Mouse (Mus musculus) midbrain, embryonic 16.5 days (tissue): ENCODE measurements at regions not wholly inside any gene's neighbourhood (a gene's known extent, or its start where the extent isn't known, plus 50 kb on each side); places are given as distances from the start of the nearest gene placed in this dataset.
"Not testable (repeated sequence)": the region's sequence is repeated elsewhere in the genome, so short reads cannot be mapped to it uniquely, and the experiment has no call there.

Experiments
- ATAC-seq: fragments of 200-750 bp; cut with Nextera tagmentation; 2 replicates; pipeline ENCODE4 v1.8.0; 2017; ENCODE audit warnings: moderate TSS enrichment
- H3K27ac ChIP-seq: fragments of 300-500 bp; sonication (generic); 2 replicates; pipeline ENCODE4 v1.5.1; 2014; ENCODE audit warnings: mild to moderate bottlenecking, low read length, mixed read lengths
- H3K27me3 ChIP-seq: fragments of 300-500 bp; sonication (generic); 2 replicates; pipeline ENCODE4 v1.6.1; 2014; ENCODE audit warnings: low read depth, low read length, mixed read lengths; ENCODE audit not compliant: control insufficient read depth, insufficient read depth
- H3K36me3 ChIP-seq: fragments of 300-500 bp; sonication (generic); 2 replicates; pipeline ENCODE4 v1.6.1; 2014; ENCODE audit warnings: mild to moderate bottlenecking, low read length, moderate library complexity, mixed read lengths; ENCODE audit not compliant: control insufficient read depth, insufficient read depth
- H3K4me1 ChIP-seq: fragments of 300-500 bp; sonication (generic); 2 replicates; pipeline ENCODE4 v1.6.1; 2014; ENCODE audit warnings: mild to moderate bottlenecking, low read length, mixed read lengths; ENCODE audit not compliant: control insufficient read depth, insufficient read depth
- H3K4me2 ChIP-seq: fragments of 300-500 bp; sonication (generic); 2 replicates; pipeline ENCODE4 v1.6.1; 2014; ENCODE audit warnings: mild to moderate bottlenecking, low read length, mixed read lengths
- H3K4me3 ChIP-seq: fragments of 300-500 bp; sonication (generic); 2 replicates; pipeline ENCODE4 v1.5.1; 2014; ENCODE audit warnings: low read depth, mild to moderate bottlenecking, low read length, moderate library complexity, mixed read lengths
- H3K9ac ChIP-seq: fragments of 300-500 bp; sonication (generic); 2 replicates; pipeline ENCODE4 v1.6.1; 2014; ENCODE audit warnings: low read depth, low read length, mixed read lengths
- H3K9me3 ChIP-seq: fragments of 300-500 bp; sonication (generic); replicated peaks from 2 replicates; pipeline ENCODE4 v1.6.1; 2014; ENCODE audit warnings: mild to moderate bottlenecking, low read length, mixed read lengths; ENCODE audit not compliant: control insufficient read depth, poor library complexity, severe bottlenecking
- WGBS: fragments of 180-500 bp; shearing (Covaris S2); extraction: QIAGEN DNeasy Blood & Tissue Kit; methylation state at CpG from one replicate; pipeline ENCODE4 v1.1.7; 2014; 5-methylcytosine and 5-hydroxymethylcytosine counted together

GRCm38 (mm10) chr9:115438234-115438633, 128.0 kb upstream of the Stt3b start:
- not testable (repeated sequence) for H3K4me1 ChIP-seq, H3K27me3 ChIP-seq, H3K9ac ChIP-seq, H3K4me2 ChIP-seq, H3K36me3 ChIP-seq, H3K27ac ChIP-seq, ATAC-seq, H3K4me3 ChIP-seq, H3K9me3 ChIP-seq
- 97% methylated on average over 20 of the region's 22 CpGs for WGBS

GRCm38 (mm10) chr9:115446681-115447080, 136.5 kb upstream of the Stt3b start:
- Histone ChIP-seq H3K9ac (no peak overlapping the region), H3K4me2 (no peak overlapping the region), H3K27me3 (no peaks in the 10 kb centered on the region), H3K36me3 (no peaks in the 10 kb centered on the region), H3K4me3 (no peak overlapping the region), H3K27ac (no peak overlapping the region), H3K9me3 (no peaks in the 10 kb centered on the region), H3K4me1 (no peaks in the 10 kb centered on the region)
- 80% methylated on average over 11 of the region's 11 CpGs for WGBS
- no peak for ATAC-seq

- Histone ChIP-seq H3K4me1 (no peaks in the 10 kb centered on the region), H3K9ac (no peak overlapping the region), H3K36me3 (no peaks in the 10 kb centered on the region), H3K4me2 (no peak overlapping the region), H3K27me3 (no peaks in the 10 kb centered on the region), H3K27ac (no peak overlapping the region), H3K4me3 (no peak overlapping the region), H3K9me3 (no peaks in the 10 kb centered on the region)
- no peak for ATAC-seq
- WGBS: 66% methylated on average over 5 of the region's 5 CpGs
Measured at GRCm38 (mm10) chr9:115450741-115451320, 140.6 kb upstream of the Stt3b start.

- 78% methylated on average over 7 of the region's 7 CpGs for WGBS
- peaks cover 4% of the 10 kb centered on the region; the same call in 1 of the 2 replicates for H3K4me1 ChIP-seq
- ATAC-seq: no peak
- H3K4me3 ChIP-seq: no peak overlapping the region
- H3K36me3 ChIP-seq: no peaks in the 10 kb centered on the region
- no peak overlapping the region for H3K4me2 ChIP-seq
- H3K27me3 ChIP-seq: no peaks in the 10 kb centered on the region
- H3K27ac ChIP-seq: no peak overlapping the region
- H3K9ac ChIP-seq: no peak overlapping the region
- no peaks in the 10 kb centered on the region for H3K9me3 ChIP-seq
Measured at GRCm38 (mm10) chr9:115454771-115455170, 144.6 kb upstream of the Stt3b start.

- H3K27me3 ChIP-seq: no peaks in the 10 kb centered on the region
- no peak overlapping the region for H3K4me3 ChIP-seq
- no peak for ATAC-seq
- WGBS: 34% methylated on average over 3 of the region's 3 CpGs
- H3K9me3 ChIP-seq: no peaks in the 10 kb centered on the region
- H3K36me3 ChIP-seq: no peaks in the 10 kb centered on the region
- no peak overlapping the region for H3K4me2 ChIP-seq
- H3K4me1 ChIP-seq: peaks cover 4% of the 10 kb centered on the region; the same call in 1 of the 2 replicates
- no peak overlapping the region for H3K9ac ChIP-seq
- no peak overlapping the region for H3K27ac ChIP-seq
Measured at GRCm38 (mm10) chr9:115456121-115456520, 145.9 kb upstream of the Stt3b start.

GRCm38 (mm10) chr9:115456638-115457037, 146.4 kb upstream of the Stt3b start:
- WGBS: 16% methylated on average over 6 of the region's 6 CpGs
- H3K4me2 ChIP-seq: no peak overlapping the region
- ATAC-seq: no peak
- H3K27me3 ChIP-seq: no peaks in the 10 kb centered on the region
- peaks cover 4% of the 10 kb centered on the region; the same call in 1 of the 2 replicates for H3K4me1 ChIP-seq
- no peaks in the 10 kb centered on the region for H3K36me3 ChIP-seq
- H3K27ac ChIP-seq: no peak overlapping the region
- H3K4me3 ChIP-seq: no peak overlapping the region
- no peak overlapping the region for H3K9ac ChIP-seq
- H3K9me3 ChIP-seq: no peaks in the 10 kb centered on the region

- Histone ChIP-seq H3K4me3 (no peak overlapping the region), H3K27me3 (no peaks in the 10 kb centered on the region), H3K36me3 (no peaks in the 10 kb centered on the region), H3K9ac (no peak overlapping the region), H3K4me1 (peaks cover 4% of the 10 kb centered on the region; the same call in 1 of the 2 replicates), H3K27ac (no peak overlapping the region), H3K4me2 (no peak overlapping the region), H3K9me3 (no peaks in the 10 kb centered on the region)
- ATAC-seq: no peak
- WGBS: 75% methylated on average over 21 of the region's 21 CpGs
Measured at GRCm38 (mm10) chr9:115457889-115458710, 147.9 kb upstream of the Stt3b start.

- not testable (repeated sequence) for H3K4me2 ChIP-seq, H3K36me3 ChIP-seq, H3K4me3 ChIP-seq, H3K27ac ChIP-seq, H3K4me1 ChIP-seq, H3K27me3 ChIP-seq, H3K9ac ChIP-seq, ATAC-seq, H3K9me3 ChIP-seq
- 97% methylated on average over 6 of the region's 6 CpGs for WGBS
Measured at GRCm38 (mm10) chr9:115459075-115459474, 148.9 kb upstream of the Stt3b start.

GRCm38 (mm10) chr9:115465326-115465725, 155.1 kb upstream of the Stt3b start:
- 95% methylated on average over 10 of the region's 10 CpGs for WGBS
- H3K4me1 ChIP-seq: no peaks in the 10 kb centered on the region
- no peak overlapping the region for H3K27ac ChIP-seq
- H3K36me3 ChIP-seq: no peaks in the 10 kb centered on the region
- no peak overlapping the region for H3K4me3 ChIP-seq
- H3K9ac ChIP-seq: no peak overlapping the region
- ATAC-seq: no peak
- H3K9me3 ChIP-seq: no peaks in the 10 kb centered on the region
- H3K27me3 ChIP-seq: no peaks in the 10 kb centered on the region
- H3K4me2 ChIP-seq: no peak overlapping the region
